Mouse (Mus musculus): ENCODE measurements around the gene Tmem222.

GRCm38 (mm10) chr4:133237911-133238310 lies 39.7 kb downstream of the Tmem222 start:
- no peak for TF ChIP-seq CTCF (IDR thresholded peaks at IDR 0.05; ENCODE audit: borderline replicate concordance, control insufficient read depth, extremely low read depth, insufficient read depth, low read length, poor library complexity)
- no peak for TF ChIP-seq POLR2A (IDR thresholded peaks at IDR 0.05; ENCODE audit: control insufficient read depth, extremely low read depth, insufficient read depth, low read length, poor library complexity)
